Mouse (Mus musculus) MEL (cell line): ENCODE measurements at regions not wholly inside any gene's neighbourhood (a gene's known extent, or its start where the extent isn't known, plus 50 kb on each side); places are given as distances from the start of the nearest gene placed in this dataset.

ENCODE experiments used
- DNase-seq: peaks from one replicate; pipeline ENCODE4 v3.0.0; 2011; ENCODE audit warnings: low read depth, low spot score
- H3K27ac ChIP-seq: 2 replicates; pipeline ENCODE4 v1.5.1; 2012; ENCODE audit warnings: low read depth, mild to moderate bottlenecking, control low read depth, low read length, moderate library complexity; ENCODE audit not compliant: control insufficient read depth
- H3K27me3 ChIP-seq, 2 experiments: fragments of 150-350 bp in 1 of 2; sonication (generic) in 1 of 2; 2 replicates each; pipeline ENCODE4 v1.6.1; 2012; ENCODE audit warnings: low read length in 2 of 2, mild to moderate bottlenecking in 2 of 2, improper control_type of control experiment in 1 of 2, moderate library complexity in 1 of 2; ENCODE audit not compliant: insufficient read depth in 2 of 2, control insufficient read depth in 1 of 2
- H3K36me3 ChIP-seq, 2 experiments: 2 replicates each; pipeline ENCODE4 v1.6.1; 2012 to 2014; ENCODE audit warnings: low read length in 2 of 2, improper control_type of control experiment in 1 of 2, inconsistent platforms in 1 of 2, mild to moderate bottlenecking in 1 of 2; ENCODE audit not compliant: insufficient read depth in 2 of 2, control insufficient read depth in 1 of 2
- H3K4me1 ChIP-seq, 2 experiments: fragments of 150-350 bp in 1 of 2; sonication (generic) in 1 of 2; 2 replicates each; pipeline ENCODE4 v1.6.1; 2012; ENCODE audit warnings: low read length in 2 of 2, improper control_type of control experiment in 1 of 2, mild to moderate bottlenecking in 1 of 2; ENCODE audit not compliant: insufficient read depth in 2 of 2, control insufficient read depth in 1 of 2
- H3K4me3 ChIP-seq, 2 experiments: fragments of 150-350 bp in 1 of 2; sonication (generic) in 1 of 2; 2 replicates each; pipeline ENCODE4 v1.5.1; 2012; ENCODE audit warnings: low read depth in 2 of 2, low read length in 2 of 2, mild to moderate bottlenecking in 2 of 2, moderate library complexity in 2 of 2, control low read depth in 1 of 2, improper control_type of control experiment in 1 of 2; ENCODE audit not compliant: control insufficient read depth in 1 of 2, insufficient read depth in 1 of 2
- H3K79me2 ChIP-seq: 2 replicates; pipeline ENCODE4 v1.6.1; 2012; ENCODE audit warnings: mild to moderate bottlenecking, low read length, moderate library complexity; ENCODE audit not compliant: control insufficient read depth, poor library complexity, insufficient read depth
- H3K9ac ChIP-seq: 2 replicates; pipeline ENCODE4 v1.6.1; 2012; ENCODE audit warnings: low read depth, mild to moderate bottlenecking, control low read depth, low read length, moderate library complexity; ENCODE audit not compliant: control insufficient read depth, poor library complexity, severe bottlenecking
- H3K9me3 ChIP-seq: fragments of 150-350 bp; sonication (generic); replicated peaks from 2 replicates; pipeline ENCODE4 v1.6.1; 2012; ENCODE audit warnings: mild to moderate bottlenecking, low read length, improper control_type of control experiment, moderate library complexity; ENCODE audit not compliant: insufficient read depth
- CTCF ChIP-seq, 3 experiments: IDR thresholded peaks in 2 of 3; conservative IDR thresholded peaks in 1 of 3; 2 replicates each; pipeline ENCODE4 v1.5.1; 2011 to 2012; ENCODE audit warnings: low read length in 3 of 3, low read depth in 2 of 3, mild to moderate bottlenecking in 2 of 3, improper control_type of control experiment in 1 of 3, inconsistent platforms in 1 of 3, mixed read lengths in 1 of 3, moderate library complexity in 1 of 3; ENCODE audit not compliant: control insufficient read depth in 1 of 3, insufficient read depth in 1 of 3, poor library complexity in 1 of 3, severe bottlenecking in 1 of 3
- JUND ChIP-seq: IDR thresholded peaks from 2 replicates; pipeline ENCODE4 v1.6.1; 2011; ENCODE audit warnings: low read depth, mild to moderate bottlenecking, improper control_type of control experiment, low read length
- MAFK ChIP-seq: IDR thresholded peaks from 2 replicates; pipeline ENCODE4 v1.6.1; 2011; ENCODE audit warnings: low read depth, mild to moderate bottlenecking, low read length, improper control_type of control experiment, borderline replicate concordance
- MAX ChIP-seq: IDR thresholded peaks from 2 replicates; pipeline ENCODE4 v1.6.1; 2011; ENCODE audit warnings: low read length, improper control_type of control experiment
- MAZ ChIP-seq: IDR thresholded peaks from 2 replicates; pipeline ENCODE4 v1.6.1; 2012; ENCODE audit warnings: low read depth, mild to moderate bottlenecking, inconsistent platforms, low read length, improper control_type of control experiment
- MEF2A ChIP-seq: IDR thresholded peaks from 2 replicates; pipeline ENCODE4 v1.6.1; 2014; ENCODE audit warnings: low read depth, mild to moderate bottlenecking, inconsistent platforms, low read length, improper control_type of control experiment; ENCODE audit not compliant: poor library complexity, insufficient replicate concordance, severe bottlenecking; ENCODE audit errors: extremely low read depth
- MXI1 ChIP-seq: IDR thresholded peaks from 2 replicates; pipeline ENCODE4 v1.6.1; 2011; ENCODE audit warnings: mild to moderate bottlenecking, low read depth, low read length, improper control_type of control experiment
- MYB ChIP-seq: IDR thresholded peaks from 2 replicates; pipeline ENCODE4 v1.6.1; 2011; ENCODE audit warnings: mild to moderate bottlenecking, low read depth, low read length, improper control_type of control experiment
- MYC ChIP-seq: IDR thresholded peaks from 2 replicates; pipeline ENCODE4 v1.6.1; 2011; ENCODE audit warnings: low read depth, mild to moderate bottlenecking, low read length, improper control_type of control experiment, moderate library complexity
- POLR2A ChIP-seq, 2 experiments: IDR thresholded peaks; 2 replicates each; pipeline ENCODE4 v1.6.1; 2011 to 2012; ENCODE audit warnings: low read length in 2 of 2, mild to moderate bottlenecking in 2 of 2, control low read depth in 1 of 2, improper control_type of control experiment in 1 of 2, low read depth in 1 of 2, moderate library complexity in 1 of 2; ENCODE audit not compliant: control insufficient read depth in 1 of 2, insufficient read depth in 1 of 2, poor library complexity in 1 of 2
- POLR2AphosphoS2 ChIP-seq: IDR thresholded peaks from 2 replicates; pipeline ENCODE4 v1.6.1; 2011; ENCODE audit warnings: low read length, improper control_type of control experiment
- POLR2AphosphoS5 ChIP-seq: IDR thresholded peaks from 2 replicates; pipeline ENCODE4 v1.6.1; 2012; ENCODE audit warnings: low read depth, borderline replicate concordance, mild to moderate bottlenecking, inconsistent platforms, low read length, moderate library complexity, mixed read lengths
- RAD21 ChIP-seq: IDR thresholded peaks from 2 replicates; pipeline ENCODE4 v1.6.1; 2011; ENCODE audit warnings: mild to moderate bottlenecking, low read depth, low read length, improper control_type of control experiment
- SIN3A ChIP-seq: IDR thresholded peaks from 2 replicates; pipeline ENCODE4 v1.6.1; 2012; ENCODE audit warnings: low read length, improper control_type of control experiment, inconsistent platforms
- SMC3 ChIP-seq: IDR thresholded peaks from 2 replicates; pipeline ENCODE4 v1.6.1; 2011; ENCODE audit warnings: low read depth, low read length, improper control_type of control experiment
- TAL1 ChIP-seq: IDR thresholded peaks from 2 replicates; pipeline ENCODE4 v1.6.1; 2012; ENCODE audit warnings: mild to moderate bottlenecking, inconsistent platforms, low read length, moderate library complexity, mixed read lengths
- TBP ChIP-seq: IDR thresholded peaks from 2 replicates; pipeline ENCODE4 v1.8.0; 2011; ENCODE audit warnings: low read depth, low read length, improper control_type of control experiment
- UBTF ChIP-seq: IDR thresholded peaks from 2 replicates; pipeline ENCODE4 v1.6.1; 2012; ENCODE audit warnings: low read depth, mild to moderate bottlenecking, inconsistent platforms, low read length, improper control_type of control experiment, moderate library complexity, borderline replicate concordance; ENCODE audit not compliant: insufficient read depth
- USF1 ChIP-seq: IDR thresholded peaks from 2 replicates; pipeline ENCODE4 v1.6.1; 2014; ENCODE audit warnings: low read depth, mild to moderate bottlenecking, inconsistent platforms, low read length, improper control_type of control experiment, moderate library complexity
- ZMIZ1 ChIP-seq: IDR thresholded peaks from 2 replicates; pipeline ENCODE4 v1.6.1; 2012; ENCODE audit warnings: low read depth, mild to moderate bottlenecking, inconsistent platforms, low read length, improper control_type of control experiment, moderate library complexity

DNA sequence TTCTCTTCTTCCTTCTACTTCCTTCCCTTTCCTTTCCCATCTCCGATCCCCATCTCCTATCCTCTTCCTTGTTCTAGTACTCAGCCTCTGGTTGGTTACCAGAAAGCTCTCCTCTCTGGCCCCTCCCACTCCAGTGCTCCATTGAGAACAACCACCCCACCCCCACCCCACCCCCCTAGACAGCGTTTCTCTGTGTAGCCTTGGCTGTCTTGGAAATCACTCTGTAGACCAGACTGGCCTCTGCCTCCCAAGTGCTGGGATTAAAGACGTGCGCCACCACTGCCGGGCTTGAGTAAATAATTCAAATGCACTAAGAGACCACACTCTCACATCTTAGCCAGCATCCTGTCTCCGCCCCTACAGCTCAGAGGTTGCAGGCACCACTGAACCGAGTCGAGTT lies 57.2 kb upstream of the Lep start:
- Histone ChIP-seq H3K36me3 (no peaks in the 10 kb centered on the region), H3K4me1 (no peaks in the 10 kb centered on the region), H3K4me3 (no peak overlapping the region), H3K9ac (no peak overlapping the region), H3K79me2 (no peaks in the 10 kb centered on the region)
- DNase-seq, result no peak
- no peak for TF ChIP-seq MYB
- no peak for TF ChIP-seq MXI1
- TF ChIP-seq SMC3, result no peak
- TF ChIP-seq CTCF (IDR thresholded peaks at IDR 0.05 in 2 of 3, conservative IDR thresholded peaks at IDR 0.05 in 1 of 3; ENCODE audit: control insufficient read depth in 1 of 3, insufficient read depth in 1 of 3, low read depth in 2 of 3, low read length in 3 of 3, poor library complexity in 1 of 3, severe bottlenecking in 1 of 3), result no peak
- TF ChIP-seq MEF2A, result no peak
- TF ChIP-seq TAL1, result no peak
- no peak for TF ChIP-seq MYC
- no peak for TF ChIP-seq POLR2AphosphoS2
- TF ChIP-seq USF1, result no peak
- TF ChIP-seq MAFK, result no peak
- no peak for TF ChIP-seq SIN3A
- TF ChIP-seq, all 39 proteins: peak for 0
- Histone ChIP-seq H3K27me3 (peaks cover 5 to 7% of the 10 kb centered on the region in 2 experiments), H3K27ac (no peak overlapping the region), H3K9me3 (no peaks in the 10 kb centered on the region)

DNA sequence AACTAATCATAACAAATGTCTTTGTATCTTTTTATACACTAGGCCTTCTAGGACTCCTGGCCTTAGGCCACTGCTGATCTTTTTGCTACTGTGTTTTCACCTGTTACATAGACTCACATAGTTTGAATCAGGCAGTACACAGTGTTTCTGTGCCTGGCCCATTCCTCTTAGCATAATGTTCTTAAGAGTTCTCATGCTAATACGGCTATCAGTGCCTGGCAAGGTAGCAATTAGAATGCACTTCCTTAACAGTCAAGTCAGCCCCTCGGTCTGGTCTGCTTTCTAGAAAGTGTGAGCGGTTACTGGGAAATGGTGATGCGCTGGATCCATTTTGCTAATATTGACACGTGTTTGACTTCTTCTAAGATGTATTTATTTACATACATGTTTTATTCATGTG lies 54.2 kb upstream of the Lep start:
- Histone ChIP-seq H3K27me3 (peaks cover 5% of the 10 kb centered on the region in 2 experiments), H3K36me3 (no peaks in the 10 kb centered on the region), H3K4me1 (no peaks in the 10 kb centered on the region), H3K9me3 (no peaks in the 10 kb centered on the region), H3K27ac (no peak overlapping the region), H3K79me2 (no peaks in the 10 kb centered on the region), H3K4me3 (no peak overlapping the region), H3K9ac (no peak overlapping the region)
- TF ChIP-seq POLR2AphosphoS5 (no peak), MEF2A (no peak), TAL1 (no peak), USF1 (no peak), POLR2A (IDR thresholded peaks at IDR 0.05; ENCODE audit: control insufficient read depth in 1 of 2, insufficient read depth in 1 of 2, low read depth in 1 of 2, low read length in 2 of 2, poor library complexity in 1 of 2) (no peak), ZMIZ1 (no peak), UBTF (no peak), JUND (no peak), SIN3A (no peak), MYC (no peak), MAX (no peak), MAFK (no peak), MAZ (no peak), TBP (no peak), RAD21 (no peak)
- no peak for DNase-seq
